Mouse (Mus musculus) lung, embryonic 16.5 days (tissue): ENCODE data around the gene Banf2. TPM values are rescaled to one million over a fixed set of nuclear protein-coding genes. Genes with fewer than 3 reads are reported as not detected.

Experiments used
- ATAC-seq: fragments of 200-750 bp; cut with Nextera tagmentation; 2 replicates; pipeline ENCODE4 v1.8.0; 2017; ENCODE audit warnings: low read depth, mild to moderate bottlenecking, moderate library complexity
- H3K27ac ChIP-seq: fragments of 300-500 bp; sonication (generic); 2 replicates; pipeline ENCODE4 v1.5.1; 2014; ENCODE audit warnings: mild to moderate bottlenecking, control low read depth, low read length
- H3K27me3 ChIP-seq: fragments of 300-500 bp; sonication (generic); 2 replicates; pipeline ENCODE4 v1.6.1; 2014; ENCODE audit warnings: low read depth, low read length, mixed read lengths; ENCODE audit not compliant: control insufficient read depth, insufficient read depth
- H3K36me3 ChIP-seq: fragments of 300-500 bp; sonication (generic); 2 replicates; pipeline ENCODE4 v1.6.1; 2014; ENCODE audit warnings: low read length; ENCODE audit not compliant: control insufficient read depth, insufficient read depth
- H3K4me1 ChIP-seq: fragments of 300-500 bp; sonication (generic); replicated peaks from 2 replicates; pipeline ENCODE4 v1.6.1; 2014; ENCODE audit warnings: low read length, mixed read lengths; ENCODE audit not compliant: control insufficient read depth, insufficient read depth
- H3K4me2 ChIP-seq: fragments of 300-500 bp; sonication (generic); 2 replicates; pipeline ENCODE4 v1.6.1; 2014; ENCODE audit warnings: low read depth, low read length, control low read depth
- H3K4me3 ChIP-seq: fragments of 300-500 bp; sonication (generic); 2 replicates; pipeline ENCODE4 v1.5.1; 2014; ENCODE audit warnings: mild to moderate bottlenecking, low read length, control low read depth
- H3K9ac ChIP-seq: fragments of 300-500 bp; sonication (generic); 2 replicates; pipeline ENCODE4 v1.6.1; 2014; ENCODE audit warnings: low read length, control low read depth
- H3K9me3 ChIP-seq: fragments of 300-500 bp; sonication (generic); 2 replicates; pipeline ENCODE4 v1.6.1; 2016; ENCODE audit warnings: low read length; ENCODE audit not compliant: control insufficient read depth
- WGBS: fragments of 180-500 bp; shearing (Covaris S2); extraction: QIAGEN DNeasy Blood & Tissue Kit; methylation state at CpG from one replicate; pipeline ENCODE4 v1.1.7; 2014; 5-methylcytosine and 5-hydroxymethylcytosine counted together
- polyA plus RNA-seq: library from polyadenylated mRNA; unstranded; fragments of >200 nt; fragmentation: Nextera tagmentation; extraction: Ambion mirVana; gene quantifications from 2 replicates; pipeline ENCODE4 v1.2.1, GENCODE M21; 2015

The Banf2 gene
- polyA plus RNA-seq, 1 experiment from 2014 or later = not detected

GRCm38 (mm10) chr2:144050146-144050680 is 17.4 kb downstream of the Banf2 start:
- H3K9ac ChIP-seq = no peak overlapping the region
- no peaks in the 10 kb centered on the region for H3K36me3 ChIP-seq
- H3K4me2 ChIP-seq = no peak overlapping the region
- no peak for ATAC-seq
- H3K9me3 ChIP-seq = no peaks in the 10 kb centered on the region
- no peaks in the 10 kb centered on the region for H3K27me3 ChIP-seq
- no peak overlapping the region for H3K27ac ChIP-seq
- H3K4me1 ChIP-seq = no peaks in the 10 kb centered on the region
- no peak overlapping the region for H3K4me3 ChIP-seq
- WGBS = 69% methylated on average over 8 of the region's 8 CpGs

GRCm38 (mm10) chr2:144050861-144051260 is 18.0 kb downstream of the Banf2 start:
- H3K4me1 ChIP-seq = no peaks in the 10 kb centered on the region
- no peaks in the 10 kb centered on the region for H3K36me3 ChIP-seq
- 86% methylated on average over 6 of the region's 6 CpGs for WGBS
- H3K9ac ChIP-seq = no peak overlapping the region
- no peak overlapping the region for H3K4me2 ChIP-seq
- no peak overlapping the region for H3K27ac ChIP-seq
- H3K9me3 ChIP-seq = no peaks in the 10 kb centered on the region
- no peak overlapping the region for H3K4me3 ChIP-seq
- no peak for ATAC-seq
- no peaks in the 10 kb centered on the region for H3K27me3 ChIP-seq

- H3K9ac ChIP-seq = no peak overlapping the region
- H3K36me3 ChIP-seq = no peaks in the 10 kb centered on the region
- H3K4me1 ChIP-seq = no peaks in the 10 kb centered on the region
- no peaks in the 10 kb centered on the region for H3K9me3 ChIP-seq
- WGBS = 86% methylated on average over 8 of the region's 8 CpGs
- no peak for ATAC-seq
- no peak overlapping the region for H3K4me2 ChIP-seq
- no peak overlapping the region for H3K27ac ChIP-seq
- H3K27me3 ChIP-seq = no peaks in the 10 kb centered on the region
- no peak overlapping the region for H3K4me3 ChIP-seq
Measured at GRCm38 (mm10) chr2:144052410-144053065, 19.7 kb downstream of the Banf2 start.

GRCm38 (mm10) chr2:144057735-144058134 is 24.9 kb downstream of the Banf2 start:
- 70% methylated on average over 2 of the region's 2 CpGs for WGBS
- Histone ChIP-seq H3K27ac (no peak overlapping the region), H3K4me1 (no peaks in the 10 kb centered on the region), H3K9me3 (no peaks in the 10 kb centered on the region), H3K9ac (no peak overlapping the region), H3K4me3 (no peak overlapping the region), H3K4me2 (no peak overlapping the region), H3K27me3 (no peaks in the 10 kb centered on the region), H3K36me3 (no peaks in the 10 kb centered on the region)
- no peak for ATAC-seq

- Histone ChIP-seq H3K27me3 (no peaks in the 10 kb centered on the region), H3K4me1 (no peaks in the 10 kb centered on the region), H3K9me3 (no peaks in the 10 kb centered on the region), H3K27ac (no peak overlapping the region), H3K4me3 (no peak overlapping the region), H3K36me3 (no peaks in the 10 kb centered on the region), H3K9ac (no peak overlapping the region), H3K4me2 (no peak overlapping the region)
- ATAC-seq = no peak
- 45% methylated on average over 6 of the region's 6 CpGs for WGBS
Measured at GRCm38 (mm10) chr2:144061701-144062100, 28.8 kb downstream of the Banf2 start.

GRCm38 (mm10) chr2:144065499-144065898 is 32.6 kb downstream of the Banf2 start:
- ATAC-seq = no peak
- no peaks in the 10 kb centered on the region for H3K36me3 ChIP-seq
- no peak overlapping the region for H3K27ac ChIP-seq
- H3K9ac ChIP-seq = no peak overlapping the region
- H3K27me3 ChIP-seq = no peaks in the 10 kb centered on the region
- no peaks in the 10 kb centered on the region for H3K9me3 ChIP-seq
- no peak overlapping the region for H3K4me2 ChIP-seq
- WGBS = 95% methylated on average over 2 of the region's 2 CpGs
- no peak overlapping the region for H3K4me3 ChIP-seq
- H3K4me1 ChIP-seq = no peaks in the 10 kb centered on the region

GRCm38 (mm10) chr2:144069663-144070062 is 36.8 kb downstream of the Banf2 start:
- WGBS = 86% methylated on average over 4 of the region's 4 CpGs
- ATAC-seq = no peak
- H3K27me3 ChIP-seq = no peaks in the 10 kb centered on the region
- H3K27ac ChIP-seq = no peak overlapping the region
- no peaks in the 10 kb centered on the region for H3K9me3 ChIP-seq
- H3K9ac ChIP-seq = no peak overlapping the region
- no peak overlapping the region for H3K4me3 ChIP-seq
- H3K4me1 ChIP-seq = no peaks in the 10 kb centered on the region
- H3K4me2 ChIP-seq = no peak overlapping the region
- H3K36me3 ChIP-seq = no peaks in the 10 kb centered on the region

GRCm38 (mm10) chr2:144070479-144070878 is 37.6 kb downstream of the Banf2 start:
- no peak overlapping the region for H3K9ac ChIP-seq
- H3K27me3 ChIP-seq = no peaks in the 10 kb centered on the region
- H3K27ac ChIP-seq = no peak overlapping the region
- no peaks in the 10 kb centered on the region for H3K9me3 ChIP-seq
- no peaks in the 10 kb centered on the region for H3K4me1 ChIP-seq
- H3K36me3 ChIP-seq = no peaks in the 10 kb centered on the region
- H3K4me3 ChIP-seq = no peak overlapping the region
- H3K4me2 ChIP-seq = no peak overlapping the region
- ATAC-seq = no peak
- 35% methylated on average over 7 of the region's 7 CpGs for WGBS

GRCm38 (mm10) chr2:144072642-144073041 is 39.8 kb downstream of the Banf2 start:
- Histone ChIP-seq H3K36me3 (no peaks in the 10 kb centered on the region), H3K4me3 (no peak overlapping the region), H3K9me3 (no peaks in the 10 kb centered on the region), H3K9ac (no peak overlapping the region), H3K4me2 (no peak overlapping the region), H3K4me1 (no peaks in the 10 kb centered on the region), H3K27ac (no peak overlapping the region), H3K27me3 (no peaks in the 10 kb centered on the region)
- whole genome bisulfite sequencing = 49% methylated on average over 7 of the region's 7 CpGs
- ATAC-seq = no peak
